Comparison of ENCODE assay signal across 13 mouse cellular contexts in the genomic region with DNA sequence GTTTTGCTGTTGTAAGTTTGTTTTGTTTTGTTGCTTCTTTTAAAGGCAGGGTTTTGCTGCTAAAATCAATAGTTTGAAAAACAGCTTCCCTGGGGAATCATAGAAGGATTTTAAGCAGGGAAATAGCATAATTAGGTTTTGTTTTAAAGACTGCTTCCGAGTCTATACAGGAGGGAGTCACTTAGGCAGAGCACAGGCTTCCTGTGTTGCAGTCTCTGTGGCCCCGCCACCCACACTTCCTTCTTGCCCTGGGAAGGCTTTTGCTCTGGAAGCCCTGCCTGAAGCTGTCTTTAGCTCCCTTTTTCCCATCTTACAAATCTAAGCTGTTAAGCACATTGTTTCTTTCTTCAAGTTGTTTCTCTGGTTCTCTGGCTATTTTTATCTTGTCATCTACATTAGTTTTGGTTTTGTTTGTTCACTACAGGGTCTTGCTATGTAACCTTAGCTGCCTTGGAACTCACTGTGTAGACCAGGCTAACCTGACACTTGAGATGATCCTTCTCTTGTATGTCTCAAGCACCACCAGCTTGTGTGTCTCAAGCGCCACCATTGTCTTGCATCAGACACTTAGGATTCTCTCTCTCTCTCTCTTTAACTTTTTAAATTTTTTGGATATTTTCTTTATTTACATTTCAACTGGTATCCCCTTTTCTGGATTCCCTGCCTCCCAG. TPM values are rescaled to one million over a fixed set of nuclear protein-coding genes. Genes with fewer than 3 reads are reported as not detected.
DNase-seq lines count a peak whose midpoint lies in the region; ATAC-seq and TF ChIP-seq lines count a peak whose summit lies in the region.
"Had no signal": no experiment of that assay in that cellular context is flagged by ENCODE, and none has a peak within 500 bp of the region (broad histone marks: within the 10 kb centered on the region; RNA-seq: fewer than 3 reads in every experiment).

No protein-coding gene starts in this region.

- TF ChIP-seq CTCF in kidney, adult 2 months (conservative IDR thresholded peaks at IDR 0.05; ENCODE audit: insufficient read depth, insufficient read length, low read depth, low read length), result no peak
- no peak for TF ChIP-seq CTCF in G1E (IDR thresholded peaks at IDR 0.05; ENCODE audit: low read depth, low read length)
- no peak for TF ChIP-seq CTCF in forebrain, postnatal 0 days (IDR thresholded peaks at IDR 0.05; ENCODE audit: low read depth)

- WGBS in kidney, adult 2 months, result 54% methylated on average over 3 of the region's 3 CpGs
- 62% methylated on average over 3 of the region's 3 CpGs for WGBS in forebrain, postnatal 0 days

- no peak overlapping the region for H3K4me3 ChIP-seq in kidney, adult 2 months (ENCODE audit: insufficient read depth, low read depth, low read length)
- peak overlapping the region; percentile 59; the same call in 1 of the 2 replicates for H3K4me3 ChIP-seq in G1E (ENCODE audit: low read depth, low read length)
- no peak overlapping the region for H3K4me3 ChIP-seq in forebrain, postnatal 0 days (ENCODE audit: low read depth, low read length)
- H3K4me3 ChIP-seq: midbrain, embryonic 15.5 days had no signal

- no peak overlapping the region for H3K27ac ChIP-seq in kidney, adult 2 months (ENCODE audit: insufficient read depth, low read depth, low read length)
- no peak overlapping the region for H3K27ac ChIP-seq in forebrain, postnatal 0 days (ENCODE audit: low read depth, low read length)
- H3K27ac ChIP-seq: midbrain, embryonic 15.5 days had no signal

- H3K36me3 ChIP-seq in kidney, adult 2 months (ENCODE audit: control insufficient read depth, insufficient read depth, low read length), result no peaks in the 10 kb centered on the region
- no peaks in the 10 kb centered on the region for H3K36me3 ChIP-seq in G1E (replicated peaks)
- H3K36me3 ChIP-seq in forebrain, postnatal 0 days (ENCODE audit: insufficient read depth), result no peaks in the 10 kb centered on the region
- H3K36me3 ChIP-seq: midbrain, embryonic 15.5 days had no signal

- ATAC-seq in G1E (ENCODE audit: extremely low read depth, insufficient number of reproducible peaks, low FRiP score, poor library complexity, severe bottlenecking), result peak; percentile 76
- ATAC-seq in granulocyte monocyte progenitor cell, adult 5-6 weeks (replicated peaks; ENCODE audit: poor library complexity, severe bottlenecking), result peak; percentile 67
- no peak; the same call in 1 of the 2 replicates for ATAC-seq in monocyte, adult 5-6 weeks (replicated peaks; ENCODE audit: insufficient number of reproducible peaks, low FRiP score, low TSS enrichment, poor library complexity, severe bottlenecking)
- no peak for ATAC-seq in forebrain, postnatal 0 days
- ATAC-seq: midbrain, embryonic 15.5 days had no signal

- peak; percentile 19 for DNase-seq in kidney, adult 2 months
- DNase-seq in kidney, adult 8-10 months, result no peak
- DNase-seq in G1E (ENCODE audit: low spot score), result no peak
- peak; percentile 64 for DNase-seq in lung, postnatal 14 days
- no peak for DNase-seq in layer of hippocampus, adult 9-10 months (ENCODE audit: low spot score)
- no peak for DNase-seq in forebrain, postnatal 0 days
- DNase-seq: cerebellum, adult 2 months had no signal

- H3K9me3 ChIP-seq in G1E (replicated peaks), result no peaks in the 10 kb centered on the region
- H3K9me3 ChIP-seq in forebrain, postnatal 0 days (ENCODE audit: low read length), result no peaks in the 10 kb centered on the region
- H3K9me3 ChIP-seq: midbrain, embryonic 15.5 days had no signal

- H3K4me2 ChIP-seq in forebrain, postnatal 0 days (ENCODE audit: low read depth), result no peak overlapping the region
- H3K4me2 ChIP-seq: midbrain, embryonic 15.5 days had no signal

- no peaks in the 10 kb centered on the region for H3K27me3 ChIP-seq in kidney, adult 2 months (replicated peaks; ENCODE audit: control insufficient read depth, insufficient read depth, low read length)
- H3K27me3 ChIP-seq in G1E (ENCODE audit: insufficient read depth, low read length), result no peaks in the 10 kb centered on the region
- H3K27me3 ChIP-seq in forebrain, postnatal 0 days (ENCODE audit: insufficient read depth, low read length), result no peaks in the 10 kb centered on the region
- H3K27me3 ChIP-seq: midbrain, embryonic 15.5 days had no signal

- H3K4me1 ChIP-seq in kidney, adult 2 months (ENCODE audit: control insufficient read depth, insufficient read depth, low read length), result no peaks in the 10 kb centered on the region
- peaks cover 30% of the 10 kb centered on the region for H3K4me1 ChIP-seq in G1E (ENCODE audit: insufficient read depth, low read depth, low read length)
- no peaks in the 10 kb centered on the region for H3K4me1 ChIP-seq in forebrain, postnatal 0 days (ENCODE audit: insufficient read depth)
- H3K4me1 ChIP-seq: midbrain, embryonic 15.5 days had no signal

- H3K9ac ChIP-seq in forebrain, postnatal 0 days, result no peak overlapping the region
- H3K9ac ChIP-seq: midbrain, embryonic 15.5 days had no signal

- no peak for TF ChIP-seq POLR2A in kidney, adult 2 months (IDR thresholded peaks at IDR 0.05; ENCODE audit: low read depth, low read length)

RNA-seq across cellular contexts. Expression of a gene that starts 18.5 kb away (rescaled TPM):
- 38.0 and 41.5 TPM in 2 replicates for polyA plus RNA-seq in kidney, adult 2 months (2012; rRNA removed)
- total RNA-seq in G1E (2014; fragmentation: Nextera tagmentation) (6.3 TPM in 1 of 2 replicates, not detected in the other), G1E (2017) (0.23 and 0.44 TPM in 2 replicates)
- 0.04 TPM in 2 replicates for polyA plus RNA-seq in G1E (2012)
- total RNA-seq in granulocyte monocyte progenitor cell, adult 5-6 weeks (2014; fragmentation: Nextera tagmentation), result 0.64 TPM in 1 of 2 replicates, not detected in the other
- total RNA-seq in granulocyte monocyte progenitor cell, adult 5-6 weeks (2017), result 0.31 and 0.56 TPM in 2 replicates
- total RNA-seq in monocyte, adult 5-6 weeks (2017), result 0.19 to 0.38 TPM in 2 of 3 replicates, not detected in the other
- total RNA-seq in forebrain, postnatal 0 days (2014; rRNA removed), result 28.2 and 35.3 TPM in 2 replicates
- 7.9 and 9.1 TPM in 2 replicates for polyA plus RNA-seq in forebrain, postnatal 0 days (2015; fragmentation: Nextera tagmentation; extraction: Ambion mirVana)

RNA-seq across cellular contexts. Expression of a gene that starts 28.9 kb away (rescaled TPM):
- polyA plus RNA-seq in kidney, adult 2 months (2012; rRNA removed), result 2.9 and 4.7 TPM in 2 replicates
- total RNA-seq in G1E (2014; fragmentation: Nextera tagmentation), result not detected in 2 replicates
- total RNA-seq in G1E (2017), result 0.17 TPM in 1 of 2 replicates, not detected in the other
- not detected in 2 replicates for polyA plus RNA-seq in G1E (2012)
- not detected in 2 replicates for total RNA-seq in granulocyte monocyte progenitor cell, adult 5-6 weeks (2014; fragmentation: Nextera tagmentation)
- not detected in 2 replicates for total RNA-seq in granulocyte monocyte progenitor cell, adult 5-6 weeks (2017)
- 0.48 TPM in 1 of 3 replicates, not detected in the others for total RNA-seq in monocyte, adult 5-6 weeks (2017)
- total RNA-seq in forebrain, postnatal 0 days (2014; rRNA removed), result not detected in 2 replicates
- polyA plus RNA-seq in forebrain, postnatal 0 days (2015; fragmentation: Nextera tagmentation; extraction: Ambion mirVana), result 0.38 and 1.9 TPM in 2 replicates
- total RNA-seq: heart, postnatal 14 days; left cerebral cortex, postnatal 36 days had no signal
- polyA plus RNA-seq: cerebellum, adult 2 months; large intestine, adult 2 months had no signal

RNA-seq across cellular contexts. Expression of a gene that starts 34.5 kb away (rescaled TPM):
- 12.2 and 13.9 TPM in 2 replicates for polyA plus RNA-seq in kidney, adult 2 months (2012; rRNA removed)
- total RNA-seq in G1E (2014; fragmentation: Nextera tagmentation), result 21.4 and 23.8 TPM in 2 replicates
- 12.6 and 14.1 TPM in 2 replicates for total RNA-seq in G1E (2017)
- 14.5 and 18.3 TPM in 2 replicates for polyA plus RNA-seq in G1E (2012)
- 10.6 and 19.0 TPM in 2 replicates for total RNA-seq in granulocyte monocyte progenitor cell, adult 5-6 weeks (2014; fragmentation: Nextera tagmentation)
- 7.8 and 8.4 TPM in 2 replicates for total RNA-seq in granulocyte monocyte progenitor cell, adult 5-6 weeks (2017)
- 9.3 to 22.3 TPM (median 9.7 TPM) in 3 replicates for total RNA-seq in monocyte, adult 5-6 weeks (2017)
- total RNA-seq in forebrain, postnatal 0 days (2014; rRNA removed), result 31.6 and 37.7 TPM in 2 replicates
- 45.4 and 45.5 TPM in 2 replicates for polyA plus RNA-seq in forebrain, postnatal 0 days (2015; fragmentation: Nextera tagmentation; extraction: Ambion mirVana)

RNA-seq across cellular contexts. Expression of a gene that starts 34.7 kb away (rescaled TPM):
- 41.2 and 46.9 TPM in 2 replicates for polyA plus RNA-seq in kidney, adult 2 months (2012; rRNA removed)
- total RNA-seq in G1E (2014; fragmentation: Nextera tagmentation) (48.5 and 54.7 TPM in 2 replicates), G1E (2017) (18.6 and 23.2 TPM in 2 replicates)
- polyA plus RNA-seq in G1E (2012), result 31.2 and 105 TPM in 2 replicates
- total RNA-seq in granulocyte monocyte progenitor cell, adult 5-6 weeks (2014; fragmentation: Nextera tagmentation), result 28.1 and 30.8 TPM in 2 replicates
- total RNA-seq in granulocyte monocyte progenitor cell, adult 5-6 weeks (2017), result 9.9 and 10.9 TPM in 2 replicates
- total RNA-seq in monocyte, adult 5-6 weeks (2017), result 17.8 to 28.6 TPM (median 28.5 TPM) in 3 replicates
- total RNA-seq in forebrain, postnatal 0 days (2014; rRNA removed), result 17.6 and 22.6 TPM in 2 replicates
- polyA plus RNA-seq in forebrain, postnatal 0 days (2015; fragmentation: Nextera tagmentation; extraction: Ambion mirVana), result 7.1 and 10.4 TPM in 2 replicates

RNA-seq across cellular contexts. Expression of a gene that starts 40.2 kb away (rescaled TPM):
- polyA plus RNA-seq in kidney, adult 2 months (2012; rRNA removed), result 2.2 and 2.4 TPM in 2 replicates
- total RNA-seq in G1E (2014; fragmentation: Nextera tagmentation), result 0.73 TPM in 1 of 2 replicates, not detected in the other
- 0.33 and 0.41 TPM in 2 replicates for total RNA-seq in G1E (2017)
- not detected in 2 replicates for polyA plus RNA-seq in G1E (2012)
- 1.3 TPM in 1 of 2 replicates, not detected in the other for total RNA-seq in granulocyte monocyte progenitor cell, adult 5-6 weeks (2014; fragmentation: Nextera tagmentation)
- not detected in 2 replicates for total RNA-seq in granulocyte monocyte progenitor cell, adult 5-6 weeks (2017)
- total RNA-seq in monocyte, adult 5-6 weeks (2017), result not detected in 3 replicates
- total RNA-seq in forebrain, postnatal 0 days (2014; rRNA removed), result 5.8 and 6.1 TPM in 2 replicates
- polyA plus RNA-seq in forebrain, postnatal 0 days (2015; fragmentation: Nextera tagmentation; extraction: Ambion mirVana), result 6.0 and 9.1 TPM in 2 replicates

Comparison
In these comparisons a context has a peak if more than half of its experiments do, and no peak if none do; other contexts are left out.
1. DNase-seq: peak in kidney, adult 2 months (single experiment) and lung, postnatal 14 days (single experiment); none in kidney, adult 8-10 months (0 of 2), G1E (single experiment), layer of hippocampus, adult 9-10 months (single experiment) and forebrain, postnatal 0 days (single experiment).
2. ATAC-seq: peak in G1E (single experiment) and granulocyte monocyte progenitor cell, adult 5-6 weeks (single experiment); none in monocyte, adult 5-6 weeks (single experiment) and forebrain, postnatal 0 days (single experiment).